Mouse (Mus musculus) heart, postnatal 0 days (tissue): ENCODE data around the gene Upf2. TPM values are rescaled to one million over a fixed set of nuclear protein-coding genes. Genes with fewer than 3 reads are reported as not detected.
A peak's percentile ranks its signal among the peaks of the same experiment; 100 is the strongest.
"Not testable (repeated sequence)": the region's sequence is repeated elsewhere in the genome, so short reads cannot be mapped to it uniquely, and the experiment has no call there.

ENCODE experiments used
- ATAC-seq: fragments of 200-750 bp; cut with Nextera tagmentation; 2 replicates; pipeline ENCODE4 v1.8.0; 2017; ENCODE audit warnings: low read depth, moderate number of reproducible peaks, moderate library complexity; ENCODE audit not compliant: insufficient read depth
- DNase-seq: peaks from one replicate; pipeline ENCODE4 v3.0.0-alpha.2; 2016; ENCODE audit warnings: low spot score
- H3K27ac ChIP-seq: fragments of 300-500 bp; sonication (generic); 2 replicates; pipeline ENCODE4 v1.5.1; 2014; ENCODE audit warnings: low read depth, mild to moderate bottlenecking
- H3K27me3 ChIP-seq: fragments of 300-500 bp; sonication (generic); 2 replicates; pipeline ENCODE4 v1.6.1; 2014; ENCODE audit warnings: low read length, mixed read lengths; ENCODE audit not compliant: control insufficient read depth, insufficient read depth
- H3K36me3 ChIP-seq: fragments of 300-500 bp; sonication (generic); replicated peaks from 2 replicates; pipeline ENCODE4 v1.6.1; 2014; ENCODE audit warnings: low read length, mixed read lengths; ENCODE audit not compliant: control insufficient read depth, insufficient read depth
- H3K4me1 ChIP-seq: fragments of 300-500 bp; sonication (generic); 2 replicates; pipeline ENCODE4 v1.6.1; 2014; ENCODE audit warnings: antibody characterized with exemption; ENCODE audit not compliant: control insufficient read depth, insufficient read depth
- H3K4me2 ChIP-seq: fragments of 300-500 bp; sonication (generic); 2 replicates; pipeline ENCODE4 v1.6.1; 2014; ENCODE audit warnings: low read depth, mild to moderate bottlenecking, low read length, moderate library complexity
- H3K4me3 ChIP-seq: fragments of 300-500 bp; sonication (generic); 2 replicates; pipeline ENCODE4 v1.5.1; 2014; ENCODE audit warnings: low read depth, low read length
- H3K9ac ChIP-seq: fragments of 300-500 bp; sonication (generic); replicated peaks from 2 replicates; pipeline ENCODE4 v1.6.1; 2014; ENCODE audit warnings: low read depth, low read length, mixed read lengths
- H3K9me3 ChIP-seq: fragments of 300-500 bp; sonication (generic); replicated peaks from 2 replicates; pipeline ENCODE4 v1.6.1; 2016; ENCODE audit warnings: low read length; ENCODE audit not compliant: control insufficient read depth
- CTCF ChIP-seq: IDR thresholded peaks from 2 replicates; pipeline ENCODE4 v1.5.1; 2016; ENCODE audit warnings: antibody characterized with exemption, control low read depth, low read depth
- EP300 ChIP-seq: IDR thresholded peaks from 2 replicates; pipeline ENCODE4 v1.6.1; 2016; ENCODE audit warnings: antibody characterized with exemption, low read depth
- WGBS: fragments of 180-500 bp; shearing (Covaris S2); extraction: QIAGEN DNeasy Blood & Tissue Kit; methylation state at CpG from one replicate; pipeline ENCODE4 v1.1.7; 2014; 5-methylcytosine and 5-hydroxymethylcytosine counted together
- polyA plus RNA-seq: library from polyadenylated mRNA; unstranded; fragments of >200 nt; fragmentation: Nextera tagmentation; extraction: Ambion mirVana; gene quantifications from 2 replicates; pipeline ENCODE4 v1.2.1, GENCODE M21; 2015
- total RNA-seq: library from RNA; depleted of rRNA; stranded (reverse); fragments of >200 nt; gene quantifications from 2 replicates; pipeline ENCODE4 v1.2.3, GENCODE M21; 2014; ENCODE audit warnings: low replicate concordance

Upf2 gene
- total and polyA plus RNA-seq, 2 experiments from 2014 or later: 3.6 to 5.6 TPM

DNA sequence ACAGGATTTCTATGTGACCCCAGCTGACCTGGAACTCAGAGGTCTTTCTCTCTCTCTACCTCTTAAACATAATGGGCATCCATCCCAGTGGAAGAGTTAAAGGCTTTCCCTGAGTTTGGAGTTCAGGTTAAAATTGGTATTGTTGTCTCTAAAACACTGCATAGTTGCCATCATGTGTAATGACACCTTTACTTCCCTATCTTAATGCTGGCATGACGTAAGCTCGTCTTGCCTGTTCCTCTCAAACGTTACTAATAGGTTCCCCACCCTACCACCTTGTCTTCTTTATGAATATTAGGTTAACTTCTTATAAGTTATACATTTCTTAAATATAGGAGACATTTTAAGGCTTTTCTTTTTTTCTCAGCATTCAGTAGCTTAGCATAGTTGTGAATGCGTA, 26.3 kb downstream of the Upf2 start:
- H3K4me2 ChIP-seq: no peak overlapping the region
- no peak overlapping the region for H3K27ac ChIP-seq
- no peaks in the 10 kb centered on the region for H3K4me1 ChIP-seq
- no peak overlapping the region for H3K4me3 ChIP-seq
- DNase-seq (no peak), ATAC-seq (no peak)
- no peaks in the 10 kb centered on the region for H3K9me3 ChIP-seq
- H3K36me3 ChIP-seq: peaks cover 46% of the 10 kb centered on the region
- 88% methylated on average over 4 of the region's 4 CpGs for WGBS
- TF ChIP-seq CTCF (no peak), EP300 (no peak)
- no peak overlapping the region for H3K9ac ChIP-seq
- no peaks in the 10 kb centered on the region for H3K27me3 ChIP-seq

GRCm38 (mm10) chr2:5995538-5995937, 44.3 kb downstream of the Upf2 start:
- no peaks in the 10 kb centered on the region for H3K9me3 ChIP-seq
- ATAC-seq: no peak
- H3K27me3 ChIP-seq: no peaks in the 10 kb centered on the region
- no peaks in the 10 kb centered on the region for H3K4me1 ChIP-seq
- H3K27ac ChIP-seq: no peak overlapping the region
- H3K4me3 ChIP-seq: no peak overlapping the region
- H3K36me3 ChIP-seq: 0 out of 2 replicates have a peak, but pooled peaks cover 11% of the 10 kb centered on the region
- TF ChIP-seq EP300 (no peak), CTCF (peak; percentile 59)
- no peak overlapping the region for H3K4me2 ChIP-seq
- WGBS: 17% methylated on average over 5 of the region's 5 CpGs
- peak; percentile 58 for DNase-seq
- no peak overlapping the region for H3K9ac ChIP-seq

DNA sequence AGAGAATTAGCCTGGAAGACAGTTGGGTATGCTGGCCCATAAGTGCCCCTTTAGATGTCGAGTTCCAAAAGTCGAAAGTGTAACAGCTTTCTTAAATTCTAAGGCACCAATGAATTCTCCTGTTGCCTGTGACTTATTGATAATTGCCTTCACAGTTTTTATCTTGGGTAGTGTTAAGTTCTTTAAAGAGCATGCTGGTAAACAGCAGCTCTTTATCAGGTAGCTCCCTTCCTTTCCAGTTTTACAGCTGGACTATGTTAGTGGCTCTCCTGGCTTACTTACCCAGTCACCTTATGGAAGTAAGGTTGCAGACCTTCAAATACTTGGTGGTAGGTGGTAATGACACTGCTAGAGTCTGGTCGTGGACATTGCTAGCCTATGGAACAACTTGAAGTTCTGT, 52.7 kb downstream of the Upf2 start:
- DNase-seq: no peak
- H3K27ac ChIP-seq: no peak overlapping the region
- no peak overlapping the region for H3K9ac ChIP-seq
- H3K36me3 ChIP-seq: 0 out of 2 replicates have a peak, but pooled peaks cover 6% of the 10 kb centered on the region
- no peak overlapping the region for H3K4me3 ChIP-seq
- no peaks in the 10 kb centered on the region for H3K27me3 ChIP-seq
- H3K9me3 ChIP-seq: no peaks in the 10 kb centered on the region
- TF ChIP-seq CTCF: no peak
- TF ChIP-seq EP300: no peak
- no peak for ATAC-seq
- no peaks in the 10 kb centered on the region for H3K4me1 ChIP-seq
- WGBS: 80% methylated on average over 3 of the region's 3 CpGs
- no peak overlapping the region for H3K4me2 ChIP-seq

DNA sequence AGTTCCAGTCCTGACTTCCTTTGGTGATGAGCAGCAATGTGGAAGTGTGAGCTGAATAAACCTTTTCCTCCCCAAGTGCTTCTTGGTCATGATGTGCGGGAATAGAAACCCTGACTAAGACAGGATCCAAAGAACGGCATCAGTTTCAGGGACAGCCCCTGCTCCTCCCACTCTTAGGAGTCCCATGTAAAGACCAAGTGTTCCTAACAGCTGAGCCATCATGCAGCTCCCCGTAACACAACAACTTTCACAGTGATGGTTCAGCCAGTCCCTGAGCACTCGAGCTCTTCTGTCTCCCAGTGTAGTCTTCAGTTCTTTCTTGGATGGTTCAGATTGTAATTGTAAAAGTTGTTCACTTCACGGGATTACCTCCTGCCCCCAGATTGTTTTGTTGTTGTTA, 63.3 kb downstream of the Upf2 start:
- no peak for DNase-seq
- H3K9ac ChIP-seq: no peak overlapping the region
- H3K4me1 ChIP-seq: no peaks in the 10 kb centered on the region
- peaks cover 28% of the 10 kb centered on the region for H3K36me3 ChIP-seq
- no peak overlapping the region for H3K27ac ChIP-seq
- TF ChIP-seq CTCF (no peak), EP300 (no peak)
- H3K4me2 ChIP-seq: no peak overlapping the region
- H3K4me3 ChIP-seq: no peak overlapping the region
- no peaks in the 10 kb centered on the region for H3K9me3 ChIP-seq
- no peak for ATAC-seq
- no peaks in the 10 kb centered on the region for H3K27me3 ChIP-seq
- 91% methylated on average over 5 of the region's 5 CpGs for WGBS

- ATAC-seq, DNase-seq, H3K4me3 ChIP-seq, H3K27me3 ChIP-seq, H3K4me1 ChIP-seq, H3K9ac ChIP-seq, H3K27ac ChIP-seq, H3K4me2 ChIP-seq, H3K9me3 ChIP-seq: not testable (repeated sequence)
- peaks cover 28% of the 10 kb centered on the region for H3K36me3 ChIP-seq
- 93% methylated on average over 6 of the region's 6 CpGs for WGBS
Observed at GRCm38 (mm10) chr2:6015182-6015581, 63.9 kb downstream of the Upf2 start.

DNA sequence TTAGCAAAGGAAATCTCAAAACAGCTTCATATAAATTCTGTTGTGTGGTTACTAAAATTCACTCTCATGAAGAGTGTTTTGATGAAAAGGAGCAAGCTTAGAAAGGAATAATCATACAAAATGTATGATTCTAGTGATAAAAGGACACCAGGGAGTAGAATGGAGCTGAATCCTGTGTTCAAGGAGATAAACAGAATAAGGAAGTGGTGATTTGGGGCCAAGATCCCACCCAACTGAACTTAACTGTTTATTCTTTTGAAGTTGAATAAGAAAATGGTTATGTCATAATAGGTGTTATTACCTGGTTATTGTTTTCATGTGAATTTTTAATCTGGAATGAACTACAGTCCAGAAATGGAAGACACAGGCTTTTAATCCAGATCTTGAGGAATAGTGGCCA, 69.3 kb downstream of the Upf2 start:
- Histone ChIP-seq H3K36me3 (peaks cover 19% of the 10 kb centered on the region), H3K4me1 (no peaks in the 10 kb centered on the region), H3K9ac (no peak overlapping the region), H3K27ac (no peak overlapping the region), H3K4me2 (no peak overlapping the region), H3K27me3 (no peaks in the 10 kb centered on the region), H3K4me3 (no peak overlapping the region), H3K9me3 (no peaks in the 10 kb centered on the region)
- DNase-seq (no peak), ATAC-seq (no peak)
- no peak for TF ChIP-seq CTCF
- TF ChIP-seq EP300: no peak
